Mouse (Mus musculus) liver, embryonic 13.5 days (tissue): ENCODE measurements around the gene Borcs5. TPM values are rescaled to one million over a fixed set of nuclear protein-coding genes. Genes with fewer than 3 reads are reported as not detected.

ENCODE experiments used
- ATAC-seq: fragments of 200-750 bp; cut with Nextera tagmentation; 2 replicates; pipeline ENCODE4 v1.8.0; 2017; ENCODE audit warnings: low read depth, mild to moderate bottlenecking, moderate number of reproducible peaks, moderate library complexity
- DNase-seq: peaks from one replicate; pipeline ENCODE4 v3.0.0; 2022
- H3K27ac ChIP-seq: fragments of 300-500 bp; sonication (generic); 2 replicates; pipeline ENCODE4 v1.5.1; 2015; ENCODE audit warnings: moderate library complexity, mild to moderate bottlenecking, inconsistent platforms
- H3K27me3 ChIP-seq: fragments of 300-500 bp; sonication (generic); 2 replicates; pipeline ENCODE4 v1.6.1; 2015; ENCODE audit warnings: mild to moderate bottlenecking, inconsistent platforms
- H3K36me3 ChIP-seq: fragments of 300-500 bp; sonication (generic); 2 replicates; pipeline ENCODE4 v1.6.1; 2015; ENCODE audit warnings: mild to moderate bottlenecking, inconsistent platforms
- H3K4me1 ChIP-seq: fragments of 300-500 bp; sonication (generic); replicated peaks from 2 replicates; pipeline ENCODE4 v1.6.1; 2015; ENCODE audit warnings: inconsistent platforms
- H3K4me2 ChIP-seq: fragments of 300-500 bp; sonication (generic); 2 replicates; pipeline ENCODE4 v1.6.1; 2015; ENCODE audit warnings: inconsistent platforms, mild to moderate bottlenecking, moderate library complexity
- H3K4me3 ChIP-seq: fragments of 300-500 bp; sonication (generic); replicated peaks from 2 replicates; pipeline ENCODE4 v1.5.1; 2015; ENCODE audit warnings: mild to moderate bottlenecking, inconsistent platforms
- H3K9ac ChIP-seq: fragments of 300-500 bp; sonication (generic); 2 replicates; pipeline ENCODE4 v1.6.1; 2015; ENCODE audit warnings: mild to moderate bottlenecking, inconsistent platforms
- H3K9me3 ChIP-seq: fragments of 300-500 bp; sonication (generic); replicated peaks from 2 replicates; pipeline ENCODE4 v1.6.1; 2016; ENCODE audit warnings: inconsistent platforms
- WGBS: fragments of 180-500 bp; shearing (Covaris S2); methylation state at CpG from one replicate; pipeline ENCODE4 v1.1.7; 2015; ENCODE audit not compliant: insufficient replicate concordance; 5-methylcytosine and 5-hydroxymethylcytosine counted together
- polyA plus RNA-seq: library from polyadenylated mRNA; unstranded; fragments of >200 nt; fragmentation: Nextera tagmentation; extraction: Ambion mirVana; gene quantifications from 2 replicates; pipeline ENCODE4 v1.2.1, GENCODE M21; 2015

Gene Borcs5
- polyA plus RNA-seq, 1 experiment from 2014 or later, result 11.9 TPM

DNA sequence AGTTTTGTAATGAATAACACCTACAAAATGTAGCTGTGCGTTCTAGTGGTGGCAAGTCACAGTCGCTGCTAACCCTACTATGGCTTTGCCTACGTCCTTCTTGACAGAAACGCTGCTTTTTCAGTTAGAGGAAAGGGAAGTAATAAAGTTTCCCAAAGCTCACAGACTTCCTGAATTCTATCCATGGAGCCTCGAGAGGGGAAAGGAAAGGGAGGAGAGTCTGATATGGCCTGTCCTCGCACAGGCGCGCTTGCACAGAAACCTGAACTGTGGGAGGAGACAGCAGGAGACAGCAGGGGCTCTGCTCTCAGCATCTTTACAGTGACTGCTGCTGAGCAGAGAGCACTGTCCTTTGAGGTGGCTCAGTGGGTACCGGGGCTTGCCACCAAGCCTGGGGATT is 8.9 kb upstream of the Borcs5 start:
- Histone ChIP-seq H3K4me2 (no peak overlapping the region; the same call in 1 of the 2 replicates), H3K4me3 (no peak overlapping the region), H3K9ac (no peak overlapping the region), H3K27me3 (peaks cover 27% of the 10 kb centered on the region), H3K4me1 (peaks cover 10% of the 10 kb centered on the region), H3K9me3 (no peaks in the 10 kb centered on the region), H3K36me3 (no peaks in the 10 kb centered on the region), H3K27ac (no peak overlapping the region)
- 46% methylated on average over 9 of the region's 9 CpGs for WGBS
- ATAC-seq (no peak), DNase-seq (no peak)

GRCm38 (mm10) chr6:134631947-134632687 is 7.2 kb upstream of the Borcs5 start, which contains the start of gene Mansc1:
Mansc1 (minus strand) TSS chr6:134632488.
- Histone ChIP-seq H3K27me3 (peaks cover 27% of the 10 kb centered on the region), H3K9me3 (no peaks in the 10 kb centered on the region), H3K4me2 (peak within 1 kb of the TSS; percentile 79), H3K4me3 (peak within 1 kb of the TSS; percentile 61), H3K4me1 (peaks cover 10% of the 10 kb centered on the region), H3K27ac (no peak within 1 kb of the TSS), H3K36me3 (no peaks in the 10 kb centered on the region), H3K9ac (peak within 1 kb of the TSS; percentile 62)
- 2% methylated on average over 46 of the region's 46 CpGs for WGBS
- ATAC-seq (no peak), DNase-seq (no peak)

- H3K4me3 ChIP-seq, result peak overlapping the region; percentile 61
- H3K4me2 ChIP-seq, result peak overlapping the region; percentile 79
- H3K9me3 ChIP-seq, result no peaks in the 10 kb centered on the region
- no peak for ATAC-seq
- no peak for DNase-seq
- H3K9ac ChIP-seq, result no peak overlapping the region; the same call in 1 of the 2 replicates
- no peaks in the 10 kb centered on the region for H3K36me3 ChIP-seq
- H3K4me1 ChIP-seq, result peaks cover 10% of the 10 kb centered on the region
- WGBS, result 52% methylated on average over 5 of the region's 5 CpGs
- H3K27me3 ChIP-seq, result peaks cover 27% of the 10 kb centered on the region
- no peak overlapping the region for H3K27ac ChIP-seq
Measured at GRCm38 (mm10) chr6:134632756-134633155, 6.6 kb upstream of the Borcs5 start.

DNA sequence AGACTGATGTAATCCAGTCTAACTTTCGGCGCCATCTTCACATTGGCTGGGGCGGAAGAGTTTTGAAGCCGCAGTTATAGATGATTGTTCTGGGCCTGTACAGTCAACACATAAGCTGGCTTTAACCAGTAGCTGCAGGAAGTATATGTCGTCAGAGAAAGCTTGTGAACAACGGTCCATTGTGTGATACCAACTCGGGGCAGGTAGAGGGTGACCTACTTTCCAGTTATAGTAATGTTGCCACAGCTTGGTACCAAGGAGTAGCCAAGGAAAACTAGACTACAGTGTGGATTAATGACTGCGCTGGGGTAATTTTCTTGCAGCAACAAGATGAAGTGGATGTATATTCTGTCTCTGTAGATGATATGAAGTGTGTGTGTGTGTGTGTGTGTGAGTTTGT is 5.8 kb upstream of the Borcs5 start:
- H3K9me3 ChIP-seq, result no peaks in the 10 kb centered on the region
- ATAC-seq, result no peak
- DNase-seq, result no peak
- peaks cover 27% of the 10 kb centered on the region for H3K27me3 ChIP-seq
- no peak overlapping the region for H3K27ac ChIP-seq
- H3K4me3 ChIP-seq, result no peak overlapping the region
- H3K4me2 ChIP-seq, result no peak overlapping the region
- no peaks in the 10 kb centered on the region for H3K36me3 ChIP-seq
- H3K9ac ChIP-seq, result no peak overlapping the region
- peaks cover 10% of the 10 kb centered on the region for H3K4me1 ChIP-seq
- WGBS, result 70% methylated on average over 8 of the region's 8 CpGs

- 49% methylated on average over 4 of the region's 4 CpGs for WGBS
- H3K9ac ChIP-seq, result no peak overlapping the region
Measured at GRCm38 (mm10) chr6:134636476-134636875, 2.8 kb upstream of the Borcs5 start.

GRCm38 (mm10) chr6:134639900-134640299 is 590 bp downstream of the Borcs5 start:
- H3K9me3 ChIP-seq, result no peaks in the 10 kb centered on the region
- WGBS, result 82% methylated on average over 1 of the region's 1 CpGs
- no peak for ATAC-seq

More at GRCm38 (mm10) chr6:134636476-134636875, 2.8 kb upstream of the Borcs5 start:
- peaks cover 14% of the 10 kb centered on the region for H3K4me1 ChIP-seq
- peaks cover 17% of the 10 kb centered on the region for H3K27me3 ChIP-seq
- H3K4me3 ChIP-seq, result no peak overlapping the region
- H3K36me3 ChIP-seq, result no peaks in the 10 kb centered on the region
- no peak for ATAC-seq
- no peaks in the 10 kb centered on the region for H3K9me3 ChIP-seq
- no peak overlapping the region for H3K27ac ChIP-seq
- H3K4me2 ChIP-seq, result no peak overlapping the region
- no peak for DNase-seq

DNA sequence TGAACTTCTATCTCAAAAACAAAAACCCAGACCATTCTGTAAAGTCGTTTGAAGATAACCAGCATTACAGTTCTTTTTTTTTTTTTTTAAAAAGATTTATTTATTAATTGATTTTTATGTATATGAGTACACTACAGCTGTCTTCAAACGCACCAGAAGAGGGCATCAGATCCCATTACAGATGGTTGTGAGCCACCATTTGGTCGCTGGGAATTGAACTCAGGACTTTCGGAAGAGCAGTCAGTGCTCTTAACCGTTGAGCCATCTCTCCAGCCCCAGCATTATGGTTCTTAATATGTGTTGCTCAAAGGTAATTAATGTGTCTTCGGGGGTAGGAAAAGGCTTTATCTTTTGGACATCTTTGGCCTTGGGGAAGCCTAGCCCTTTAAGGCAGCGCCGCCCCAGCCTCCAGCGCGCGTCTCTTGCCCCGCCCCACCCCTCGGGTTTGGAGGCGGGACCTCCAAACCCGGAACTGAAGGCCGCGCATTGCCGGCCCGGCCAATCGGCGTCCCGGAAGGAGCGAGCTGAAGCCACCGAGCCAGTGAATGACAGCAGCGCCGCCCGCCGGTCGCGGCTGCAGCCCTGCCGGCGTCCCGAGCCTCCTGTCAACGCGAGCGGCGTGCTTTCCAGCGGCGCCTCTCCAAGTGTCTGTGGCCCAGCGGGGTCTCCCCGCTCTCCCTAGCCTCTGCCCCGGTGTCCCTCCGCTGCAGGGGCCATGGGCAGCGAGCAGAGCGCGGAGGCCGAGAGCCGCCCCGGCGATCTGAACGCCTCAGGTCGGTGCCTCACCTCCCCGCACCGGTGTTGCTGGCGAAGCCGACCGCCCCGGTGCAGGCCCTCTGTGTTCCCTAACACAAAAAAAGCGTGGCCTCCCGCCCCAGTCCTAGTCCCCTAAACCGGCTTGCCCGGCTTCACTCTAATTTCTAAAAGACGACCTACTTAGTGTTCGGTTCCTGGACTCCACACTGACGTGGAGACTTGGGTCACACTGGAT is 1.5 kb downstream of the Borcs5 start:
- H3K9ac ChIP-seq, result peak overlapping the region; percentile 95
- no peaks in the 10 kb centered on the region for H3K36me3 ChIP-seq
- no peaks in the 10 kb centered on the region for H3K27me3 ChIP-seq
- H3K27ac ChIP-seq, result peak overlapping the region; percentile 88
- H3K4me3 ChIP-seq, result peak overlapping the region; percentile 92
- ATAC-seq (peak; percentile 97), DNase-seq (peak; percentile 90)
- 2% methylated on average over 65 of the region's 65 CpGs for WGBS
- H3K4me1 ChIP-seq, result peaks cover 17% of the 10 kb centered on the region
- H3K4me2 ChIP-seq, result peak overlapping the region; percentile 86
- H3K9me3 ChIP-seq, result no peaks in the 10 kb centered on the region

More at GRCm38 (mm10) chr6:134639900-134640299, 590 bp downstream of the Borcs5 start:
- H3K9ac ChIP-seq, result no peak overlapping the region
- H3K4me2 ChIP-seq, result no peak overlapping the region
- peaks cover 17% of the 10 kb centered on the region for H3K4me1 ChIP-seq
- no peak for DNase-seq
- H3K36me3 ChIP-seq, result no peaks in the 10 kb centered on the region
- H3K4me3 ChIP-seq, result no peak overlapping the region
- no peak overlapping the region for H3K27ac ChIP-seq
- H3K27me3 ChIP-seq, result no peaks in the 10 kb centered on the region

GRCm38 (mm10) chr6:134641738-134642446 is 2.6 kb downstream of the Borcs5 start:
- ATAC-seq (no peak), DNase-seq (no peak)
- no peaks in the 10 kb centered on the region for H3K27me3 ChIP-seq
- 38% methylated on average over 9 of the region's 9 CpGs for WGBS
- peak overlapping the region; percentile 92 for H3K4me3 ChIP-seq
- peak overlapping the region; percentile 95 for H3K9ac ChIP-seq
- H3K36me3 ChIP-seq, result no peaks in the 10 kb centered on the region; the same call in 1 of the 2 replicates
- no peaks in the 10 kb centered on the region for H3K9me3 ChIP-seq
- H3K4me2 ChIP-seq, result peak overlapping the region; percentile 86
- H3K27ac ChIP-seq, result peak overlapping the region; percentile 88
- H3K4me1 ChIP-seq, result peaks cover 19% of the 10 kb centered on the region

GRCm38 (mm10) chr6:134643296-134643695 is 4.0 kb downstream of the Borcs5 start:
- Histone ChIP-seq H3K27ac (no peak overlapping the region), H3K4me1 (peaks cover 24% of the 10 kb centered on the region), H3K9me3 (no peaks in the 10 kb centered on the region), H3K36me3 (no peaks in the 10 kb centered on the region; the same call in none of the 2 replicates), H3K27me3 (no peaks in the 10 kb centered on the region), H3K4me3 (no peak overlapping the region), H3K9ac (no peak overlapping the region), H3K4me2 (no peak overlapping the region)
- ATAC-seq (no peak), DNase-seq (no peak)
- WGBS, result 78% methylated on average over 5 of the region's 5 CpGs

DNA sequence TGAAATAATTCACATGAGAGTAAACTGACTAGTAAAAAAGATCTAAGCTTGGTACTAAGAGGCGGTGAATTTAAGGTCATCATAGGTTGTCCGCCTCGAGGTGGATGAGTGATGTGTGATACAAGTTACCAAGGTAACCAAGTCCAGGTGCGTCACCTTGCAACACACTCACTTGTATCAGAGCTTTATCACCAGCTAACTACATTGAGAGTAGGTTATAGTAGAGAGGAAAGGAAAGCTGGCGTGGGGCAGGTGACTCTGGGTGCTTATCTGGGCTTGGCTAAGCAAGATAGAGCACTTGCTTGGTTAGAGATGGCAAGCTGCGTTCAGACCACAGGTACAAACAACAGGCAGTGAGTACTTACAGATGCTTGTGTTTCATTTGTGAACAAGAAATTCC is 7.5 kb downstream of the Borcs5 start:
- Histone ChIP-seq H3K9ac (no peak overlapping the region), H3K4me3 (no peak overlapping the region), H3K27ac (no peak overlapping the region), H3K4me1 (peaks cover 16% of the 10 kb centered on the region), H3K36me3 (no peaks in the 10 kb centered on the region; the same call in none of the 2 replicates), H3K9me3 (no peaks in the 10 kb centered on the region), H3K4me2 (no peak overlapping the region), H3K27me3 (no peaks in the 10 kb centered on the region)
- 72% methylated on average over 6 of the region's 6 CpGs for WGBS
- DNase-seq (no peak), ATAC-seq (no peak)
